Mouse (Mus musculus): ENCODE measurements at regions not wholly inside any gene's neighbourhood (a gene's known extent, or its start where the extent isn't known, plus 50 kb on each side); places are given as distances from the start of the nearest gene placed in this dataset.

- DNase-seq (ENCODE audit: extremely low read depth): no peak
- TF ChIP-seq ZMIZ1 (IDR thresholded peaks at IDR 0.05; ENCODE audit: low read depth, low read length) (no peak), JUN (IDR thresholded peaks at IDR 0.05; ENCODE audit: insufficient read depth, low read depth, low read length) (no peak), MXI1 (IDR thresholded peaks at IDR 0.05; ENCODE audit: low read depth, low read length) (no peak), RCOR1 (conservative IDR thresholded peaks at IDR 0.05; ENCODE audit: low read depth, low read length) (no peak), TCF12 (IDR thresholded peaks at IDR 0.05; ENCODE audit: low read depth, low read length) (no peak), HCFC1 (IDR thresholded peaks at IDR 0.05; ENCODE audit: low read depth, low read length) (no peak), MYC (IDR thresholded peaks at IDR 0.05; ENCODE audit: low read depth, low read length) (no peak)
- H3K9ac ChIP-seq (ENCODE audit: insufficient read depth, low read depth): no peak overlapping the region
- no peaks in the 10 kb centered on the region for H3K27me3 ChIP-seq (replicated peaks)
- H3K36me3 ChIP-seq (replicated peaks in 1 of 2; ENCODE audit: control insufficient read depth in 1 of 2, insufficient read depth in 1 of 2, low read length in 1 of 2): no peaks in the 10 kb centered on the region
- H3K4me3 ChIP-seq (replicated peaks in 1 of 3; ENCODE audit: low read depth in 2 of 3, low read length in 2 of 3, poor library complexity in 1 of 3): no peak overlapping the region
- H3K9me3 ChIP-seq (replicated peaks; ENCODE audit: low read length): no peaks in the 10 kb centered on the region
- peaks cover 48 to 49% of the 10 kb centered on the region in 2 experiments for H3K4me1 ChIP-seq (ENCODE audit: control insufficient read depth in 1 of 2, insufficient read depth in 2 of 2)
- no peak overlapping the region for H3K4me2 ChIP-seq (ENCODE audit: insufficient read depth, low read depth, poor library complexity, severe bottlenecking)
- no peak overlapping the region for H3K27ac ChIP-seq (ENCODE audit: insufficient read depth, low read depth)
- in situ Hi-C loops (cut with MboI; ENCODE audit: low pct_ligation_motif_present, low pct_unique_long_range_greater_than_20kb, low sequenced_read_pairs): loop anchor here (10.0 kb wide), 1 partner anchor 762 kb away; no protein-coding TSS in a partner anchor
- dilution Hi-C loops (cut with MboI; ENCODE audit: extremely low pct_ligation_motif_present, extremely low pct_unique_long_range_greater_than_20kb, low sequenced_read_pairs): no loop called here
- no peaks in the 10 kb centered on the region for H3K79me2 ChIP-seq (replicated peaks; ENCODE audit: control insufficient read depth, extremely low read depth, insufficient read depth, poor library complexity, severe bottlenecking)
Measured at GRCm38 (mm10) chr16:95203026-95203425, 54.3 kb upstream of the Kcnj15 start.

GRCm38 (mm10) chr16:95203790-95204189 lies 53.6 kb upstream of the Kcnj15 start:
- dilution Hi-C loops (cut with MboI; ENCODE audit: extremely low pct_ligation_motif_present, extremely low pct_unique_long_range_greater_than_20kb, low sequenced_read_pairs) (no loop called here), in situ Hi-C loops (cut with MboI; ENCODE audit: low pct_ligation_motif_present, low pct_unique_long_range_greater_than_20kb, low sequenced_read_pairs) (loop anchor here (10.0 kb wide), 1 partner anchor 761 kb away; no protein-coding TSS in a partner anchor)

GRCm38 (mm10) chr16:95204507-95204906 lies 52.9 kb upstream of the Kcnj15 start:
- no peak overlapping the region for H3K4me3 ChIP-seq (replicated peaks in 1 of 3; ENCODE audit: low read depth in 2 of 3, low read length in 2 of 3, poor library complexity in 1 of 3)
- no peak for DNase-seq (ENCODE audit: extremely low read depth)
- no peaks in the 10 kb centered on the region for H3K79me2 ChIP-seq (replicated peaks; ENCODE audit: control insufficient read depth, extremely low read depth, insufficient read depth, poor library complexity, severe bottlenecking)
- H3K9me3 ChIP-seq (replicated peaks; ENCODE audit: low read length): no peaks in the 10 kb centered on the region
- no peak overlapping the region for H3K9ac ChIP-seq (ENCODE audit: insufficient read depth, low read depth)
- no peak overlapping the region for H3K4me2 ChIP-seq (ENCODE audit: insufficient read depth, low read depth, poor library complexity, severe bottlenecking)
- in situ Hi-C loops (cut with MboI; ENCODE audit: low pct_ligation_motif_present, low pct_unique_long_range_greater_than_20kb, low sequenced_read_pairs): loop anchor here (10.0 kb wide), 1 partner anchor 760 kb away; no protein-coding TSS in a partner anchor
- H3K4me1 ChIP-seq (ENCODE audit: control insufficient read depth in 1 of 2, insufficient read depth in 2 of 2): peaks cover 38 to 39% of the 10 kb centered on the region in 2 experiments
- no peaks in the 10 kb centered on the region for H3K36me3 ChIP-seq (replicated peaks in 1 of 2; ENCODE audit: control insufficient read depth in 1 of 2, insufficient read depth in 1 of 2, low read length in 1 of 2)
- peak; percentile 48; the same call in 1 of the 2 replicates for TF ChIP-seq MAX (IDR thresholded peaks at IDR 0.05; ENCODE audit: low read length)
- peak; percentile 48 for TF ChIP-seq BHLHE40 (IDR thresholded peaks at IDR 0.05; ENCODE audit: low read depth, low read length)
- 0 out of 2 replicates have a peak, but pooled peaks have one; percentile 43 for TF ChIP-seq ETS1 (conservative IDR thresholded peaks at IDR 0.05; ENCODE audit: low read depth, low read length)
- peak; percentile 63; the same call in 1 of the 2 replicates for TF ChIP-seq TCF12 (IDR thresholded peaks at IDR 0.05; ENCODE audit: low read depth, low read length)
- no peak for TF ChIP-seq SMC3 (IDR thresholded peaks at IDR 0.05; ENCODE audit: low read depth, low read length)
- TF ChIP-seq CHD1 (IDR thresholded peaks at IDR 0.05; ENCODE audit: low read depth, low read length): peak; percentile 75; the same call in 1 of the 2 replicates
- TF ChIP-seq USF2 (conservative IDR thresholded peaks at IDR 0.05; ENCODE audit: low read depth, low read length): no peak
- TF ChIP-seq SIN3A (IDR thresholded peaks at IDR 0.05; ENCODE audit: low read length): peak; percentile 33; the same call in 1 of the 2 replicates
- TF ChIP-seq IRF4 (IDR thresholded peaks at IDR 0.05; ENCODE audit: low read depth, low read length): peak; percentile 74
- peak; percentile 61; the same call in 1 of the 2 replicates for TF ChIP-seq MEF2A (IDR thresholded peaks at IDR 0.05; ENCODE audit: borderline replicate concordance, low read depth, low read length)
- TF ChIP-seq CHD2 (IDR thresholded peaks at IDR 0.05; ENCODE audit: low read length): peak; percentile 51; the same call in 1 of the 2 replicates
- TF ChIP-seq ZMIZ1 (IDR thresholded peaks at IDR 0.05; ENCODE audit: low read depth, low read length): no peak
- no peak for TF ChIP-seq NRF1 (IDR thresholded peaks at IDR 0.05; ENCODE audit: low read depth, low read length)
- TF ChIP-seq MYC (IDR thresholded peaks at IDR 0.05; ENCODE audit: low read depth, low read length): 0 out of 2 replicates have a peak, but pooled peaks have one; percentile 14
- peak; percentile 28; the same call in 1 of the 2 replicates for TF ChIP-seq EP300 (IDR thresholded peaks at IDR 0.05; ENCODE audit: low read length)
- no peaks in the 10 kb centered on the region for H3K27me3 ChIP-seq (replicated peaks)
- dilution Hi-C loops (cut with MboI; ENCODE audit: extremely low pct_ligation_motif_present, extremely low pct_unique_long_range_greater_than_20kb, low sequenced_read_pairs): no loop called here
- no peak overlapping the region for H3K27ac ChIP-seq (ENCODE audit: insufficient read depth, low read depth)

More at GRCm38 (mm10) chr16:95203790-95204189, 53.6 kb upstream of the Kcnj15 start:
- Histone ChIP-seq H3K36me3 (replicated peaks in 1 of 2; ENCODE audit: control insufficient read depth in 1 of 2, insufficient read depth in 1 of 2, low read length in 1 of 2) (no peaks in the 10 kb centered on the region), H3K27me3 (replicated peaks) (no peaks in the 10 kb centered on the region), H3K4me1 (ENCODE audit: control insufficient read depth in 1 of 2, insufficient read depth in 2 of 2) (peaks cover 45% of the 10 kb centered on the region in 2 experiments), H3K79me2 (replicated peaks; ENCODE audit: control insufficient read depth, extremely low read depth, insufficient read depth, poor library complexity, severe bottlenecking) (no peaks in the 10 kb centered on the region), H3K4me3 (replicated peaks in 1 of 3; ENCODE audit: low read depth in 2 of 3, low read length in 2 of 3, poor library complexity in 1 of 3) (no peak overlapping the region), H3K9ac (ENCODE audit: insufficient read depth, low read depth) (no peak overlapping the region), H3K27ac (ENCODE audit: insufficient read depth, low read depth) (no peak overlapping the region), H3K9me3 (replicated peaks; ENCODE audit: low read length) (no peaks in the 10 kb centered on the region), H3K4me2 (ENCODE audit: insufficient read depth, low read depth, poor library complexity, severe bottlenecking) (no peak overlapping the region)
- no peak for DNase-seq (ENCODE audit: extremely low read depth)
- TF ChIP-seq IRF4 (IDR thresholded peaks at IDR 0.05; ENCODE audit: low read depth, low read length) (peak; percentile 53; the same call in 1 of the 2 replicates), TCF12 (IDR thresholded peaks at IDR 0.05; ENCODE audit: low read depth, low read length) (no peak; the same call in 1 of the 2 replicates), NRF1 (IDR thresholded peaks at IDR 0.05; ENCODE audit: low read depth, low read length) (peak; percentile 13; the same call in 1 of the 2 replicates), JUND (conservative IDR thresholded peaks at IDR 0.05; ENCODE audit: low read depth, low read length) (0 out of 2 replicates have a peak, but pooled peaks have one; percentile 11), MEF2A (IDR thresholded peaks at IDR 0.05; ENCODE audit: borderline replicate concordance, low read depth, low read length) (peak; percentile 80; the same call in 1 of the 2 replicates), ZMIZ1 (IDR thresholded peaks at IDR 0.05; ENCODE audit: low read depth, low read length) (no peak)
